Mouse (Mus musculus) frontal cortex, postnatal 10 days (tissue): ENCODE results near the gene Hist2h2ab.
"Not testable (repeated sequence)": the region's sequence is repeated elsewhere in the genome, so short reads cannot be mapped to it uniquely, and the experiment has no call there.

ENCODE experiments used
- DNase-seq, 2 experiments: peaks; one replicate each; pipeline ENCODE4 v3.0.0; 2022; ENCODE audit warnings: low spot score in 2 of 2, mixed read lengths in 1 of 2

Hist2h2ab gene

GRCm38 (mm10) chr3:96219661-96220130, at the start of gene Hist2h2ab, which contains the start of gene Bola1:
Gene Hist2h2ab, plus strand, starts transcription at chr3:96219865.
Gene Bola1, minus strand, starts transcription at chr3:96219709.
- DNase-seq = peak; percentile 61 to 73

- DNase-seq = no peak
Observed at GRCm38 (mm10) chr3:96170276-96170675, 49.4 kb upstream of the Hist2h2ab start.

GRCm38 (mm10) chr3:96170976-96171545, 48.6 kb upstream of the Hist2h2ab start:
- no peak for DNase-seq

GRCm38 (mm10) chr3:96171583-96172196, 48.0 kb upstream of the Hist2h2ab start:
- DNase-seq = no peak

- peak; percentile 82 to 83 for DNase-seq
Observed at GRCm38 (mm10) chr3:96172197-96173178, 47.2 kb upstream of the Hist2h2ab start, which contains the start of gene Sf3b4. Gene Sf3b4, plus strand, starts transcription at chr3:96172332.

GRCm38 (mm10) chr3:96173185-96173584, 46.5 kb upstream of the Hist2h2ab start:
- DNase-seq = no peak

GRCm38 (mm10) chr3:96174042-96174441, 45.6 kb upstream of the Hist2h2ab start:
- DNase-seq = not testable (repeated sequence)

- DNase-seq = no peak
Observed at GRCm38 (mm10) chr3:96175251-96175650, 44.4 kb upstream of the Hist2h2ab start.

- no peak for DNase-seq
Observed at GRCm38 (mm10) chr3:96178427-96178826, 41.2 kb upstream of the Hist2h2ab start.

- DNase-seq = no peak
Observed at GRCm38 (mm10) chr3:96178902-96179301, 40.8 kb upstream of the Hist2h2ab start.

GRCm38 (mm10) chr3:96179531-96179930, 40.1 kb upstream of the Hist2h2ab start:
- DNase-seq = no peak

GRCm38 (mm10) chr3:96180727-96181477, 38.8 kb upstream of the Hist2h2ab start, which contains the start of gene Sv2a:
Gene Sv2a, plus strand, starts transcription at chr3:96181151.
- peak; percentile 69 to 75 for DNase-seq

- DNase-seq = peak in 1 of 2 experiments; percentile 63
Observed at GRCm38 (mm10) chr3:96181510-96182381, 37.9 kb upstream of the Hist2h2ab start.

GRCm38 (mm10) chr3:96182382-96182776, 37.3 kb upstream of the Hist2h2ab start:
- no peak for DNase-seq

GRCm38 (mm10) chr3:96192977-96193376, 26.7 kb upstream of the Hist2h2ab start:
- DNase-seq = no peak

- no peak for DNase-seq
Observed at GRCm38 (mm10) chr3:96194966-96195365, 24.7 kb upstream of the Hist2h2ab start.

- no peak for DNase-seq
Observed at GRCm38 (mm10) chr3:96195616-96196313, 23.9 kb upstream of the Hist2h2ab start.

GRCm38 (mm10) chr3:96196437-96197128, 23.1 kb upstream of the Hist2h2ab start:
- DNase-seq = no peak
